Mouse (Mus musculus) ES-Bruce4 (cell line): ENCODE measurements around the gene Otud3. TPM values are rescaled to one million over a fixed set of nuclear protein-coding genes. Genes with fewer than 3 reads are reported as not detected.
A peak's percentile ranks its signal among the peaks of the same experiment; 100 is the strongest.

ENCODE experiments used
- H3K27ac ChIP-seq: 2 replicates; pipeline ENCODE4 v1.5.1; 2012; ENCODE audit warnings: low read length, inconsistent platforms; ENCODE audit not compliant: insufficient read depth
- H3K27me3 ChIP-seq: 2 replicates; pipeline ENCODE4 v1.6.1; 2012; ENCODE audit warnings: mild to moderate bottlenecking, low read length, inconsistent platforms; ENCODE audit not compliant: control insufficient read depth, poor library complexity, insufficient read depth, severe bottlenecking
- H3K36me3 ChIP-seq: 2 replicates; pipeline ENCODE4 v1.6.1; 2012; ENCODE audit warnings: inconsistent platforms, mild to moderate bottlenecking, low read length, moderate library complexity; ENCODE audit not compliant: control insufficient read depth, poor library complexity, insufficient read depth, severe bottlenecking
- H3K4me1 ChIP-seq: one replicate; pipeline ENCODE4 v1.8.1; 2011; ENCODE audit warnings: low read length; ENCODE audit not compliant: control insufficient read depth, insufficient read depth
- H3K4me3 ChIP-seq: 2 replicates; pipeline ENCODE4 v1.5.1; 2011; ENCODE audit warnings: low read depth, mild to moderate bottlenecking, low read length
- H3K9ac ChIP-seq: 2 replicates; pipeline ENCODE4 v1.6.1; 2012; ENCODE audit warnings: low read depth, mild to moderate bottlenecking, inconsistent platforms; ENCODE audit not compliant: poor library complexity, severe bottlenecking
- H3K9me3 ChIP-seq: replicated peaks from 2 replicates; pipeline ENCODE4 v1.6.1; 2012; ENCODE audit warnings: mild to moderate bottlenecking, low read length, inconsistent platforms; ENCODE audit not compliant: control insufficient read depth, poor library complexity, insufficient read depth, severe bottlenecking
- CTCF ChIP-seq: IDR thresholded peaks from one replicate; pipeline ENCODE4 v1.8.1; 2011; ENCODE audit warnings: low read depth, low read length
- EP300 ChIP-seq: IDR thresholded peaks from 2 replicates; pipeline ENCODE4 v1.6.1; 2011; ENCODE audit warnings: low read depth, low read length; ENCODE audit not compliant: insufficient read depth
- POLR2A ChIP-seq: IDR thresholded peaks from one replicate; pipeline ENCODE4 v1.8.1; 2011; ENCODE audit warnings: low read length; ENCODE audit not compliant: insufficient read depth
- polyA plus RNA-seq: library from polyadenylated mRNA; stranded (reverse); fragments of >200 nt; gene quantifications from 2 replicates; pipeline ENCODE4 v1.2.4, GENCODE M21; 2011; ENCODE audit warnings: low read depth; ENCODE audit not compliant: missing spikeins, insufficient read depth, insufficient read length

The Otud3 gene
- polyA plus RNA-seq, 1 experiment: 8.7 TPM

GRCm38 (mm10) chr4:138933862-138934261 is 20.1 kb upstream of the Otud3 start:
- H3K27me3 ChIP-seq: no peaks in the 10 kb centered on the region
- no peak overlapping the region for H3K27ac ChIP-seq
- no peak overlapping the region for H3K4me3 ChIP-seq
- TF ChIP-seq EP300: no peak
- TF ChIP-seq POLR2A: no peak
- no peak for TF ChIP-seq CTCF
- H3K9me3 ChIP-seq: no peaks in the 10 kb centered on the region
- H3K4me1 ChIP-seq: no peaks in the 10 kb centered on the region
- H3K9ac ChIP-seq: no peak overlapping the region
- no peaks in the 10 kb centered on the region for H3K36me3 ChIP-seq

DNA sequence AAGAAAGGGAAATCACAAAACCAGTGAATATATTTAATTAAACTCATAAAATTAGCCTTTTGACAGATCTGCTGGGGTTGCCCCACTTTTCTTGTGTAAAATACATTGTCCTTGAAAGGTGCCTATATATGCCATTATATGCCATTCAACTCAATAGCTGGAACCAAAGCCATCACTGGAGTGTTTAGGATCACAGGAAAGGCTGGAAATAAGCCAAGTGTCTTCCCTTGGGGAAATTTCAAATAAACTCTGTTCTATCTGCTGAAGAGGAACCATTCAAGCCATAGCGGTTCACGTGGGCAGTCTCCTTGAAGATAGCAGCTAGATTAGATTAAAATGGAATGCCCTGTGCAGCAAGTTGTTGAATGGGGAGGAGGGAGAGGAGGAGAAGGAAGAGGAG is 11.8 kb upstream of the Otud3 start:
- Histone ChIP-seq H3K9ac (no peak overlapping the region), H3K36me3 (no peaks in the 10 kb centered on the region), H3K4me1 (no peaks in the 10 kb centered on the region), H3K4me3 (no peak overlapping the region), H3K27ac (no peak overlapping the region), H3K9me3 (no peaks in the 10 kb centered on the region), H3K27me3 (no peaks in the 10 kb centered on the region)
- TF ChIP-seq EP300 (no peak), CTCF (no peak), POLR2A (no peak)

- H3K9me3 ChIP-seq: no peaks in the 10 kb centered on the region
- no peaks in the 10 kb centered on the region for H3K4me1 ChIP-seq
- H3K27ac ChIP-seq: no peak overlapping the region
- H3K9ac ChIP-seq: no peak overlapping the region
- peak overlapping the region; percentile 38 for H3K4me3 ChIP-seq
- TF ChIP-seq CTCF: peak; percentile 99
- TF ChIP-seq POLR2A: no peak
- TF ChIP-seq EP300: 0 out of 2 replicates have a peak, but pooled peaks have one; percentile 4
- H3K27me3 ChIP-seq: no peaks in the 10 kb centered on the region
- no peaks in the 10 kb centered on the region for H3K36me3 ChIP-seq
Observed at GRCm38 (mm10) chr4:138922131-138922459, 8.3 kb upstream of the Otud3 start.

DNA sequence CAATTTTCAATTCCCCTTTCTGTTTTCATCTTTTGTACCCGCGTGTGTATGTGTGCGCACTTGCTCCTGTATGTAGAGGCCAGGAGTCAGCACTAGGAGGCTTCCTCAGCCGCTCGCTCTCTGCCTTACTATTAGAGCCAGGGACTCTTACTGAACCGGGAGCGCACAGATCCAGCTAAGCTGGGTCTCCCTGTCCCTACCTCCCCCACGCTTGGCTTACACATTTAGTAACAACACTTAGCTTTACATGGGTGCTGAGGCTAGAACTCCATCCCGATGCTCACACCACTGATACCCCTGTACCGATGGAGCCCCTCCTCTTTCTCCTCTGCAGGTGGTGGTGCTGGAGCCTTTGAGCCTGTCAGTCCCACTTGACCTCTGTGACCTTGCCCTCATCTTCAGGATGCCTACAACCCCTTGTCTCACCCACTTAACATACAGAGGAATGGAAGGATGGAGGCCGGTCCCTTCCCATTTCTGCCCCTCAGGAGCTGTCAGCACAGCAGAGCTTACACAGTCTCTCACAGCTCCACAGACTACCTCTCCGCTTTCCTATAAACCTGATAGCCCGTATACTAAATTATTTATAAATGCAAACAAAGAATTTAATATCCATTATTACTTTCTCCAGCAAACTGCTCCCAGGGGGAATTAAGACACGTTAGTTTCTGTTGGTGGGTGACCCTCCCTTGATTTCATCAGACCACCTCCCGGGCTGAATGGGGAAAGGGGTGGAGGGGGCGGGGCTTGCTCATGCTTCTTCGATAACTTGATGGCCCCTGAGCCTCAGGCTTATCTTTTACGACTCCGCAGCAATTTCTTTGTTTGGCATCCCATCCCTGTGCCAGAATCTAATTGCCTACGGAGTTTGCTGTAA is 7.7 kb upstream of the Otud3 start:
- H3K27me3 ChIP-seq: no peaks in the 10 kb centered on the region
- TF ChIP-seq CTCF: no peak
- TF ChIP-seq EP300: no peak
- no peak for TF ChIP-seq POLR2A
- H3K9me3 ChIP-seq: no peaks in the 10 kb centered on the region
- no peaks in the 10 kb centered on the region for H3K4me1 ChIP-seq
- H3K36me3 ChIP-seq: no peaks in the 10 kb centered on the region
- H3K4me3 ChIP-seq: peak overlapping the region; percentile 38
- H3K27ac ChIP-seq: no peak overlapping the region
- H3K9ac ChIP-seq: no peak overlapping the region

GRCm38 (mm10) chr4:138917282-138917681 is 3.5 kb upstream of the Otud3 start:
- H3K27ac ChIP-seq: no peak overlapping the region
- no peaks in the 10 kb centered on the region for H3K27me3 ChIP-seq
- TF ChIP-seq POLR2A (no peak), CTCF (peak; percentile 40)
- no peak overlapping the region for H3K4me3 ChIP-seq
- H3K9me3 ChIP-seq: no peaks in the 10 kb centered on the region
- H3K4me1 ChIP-seq: no peaks in the 10 kb centered on the region
- H3K36me3 ChIP-seq: no peaks in the 10 kb centered on the region
- H3K9ac ChIP-seq: no peak overlapping the region

DNA sequence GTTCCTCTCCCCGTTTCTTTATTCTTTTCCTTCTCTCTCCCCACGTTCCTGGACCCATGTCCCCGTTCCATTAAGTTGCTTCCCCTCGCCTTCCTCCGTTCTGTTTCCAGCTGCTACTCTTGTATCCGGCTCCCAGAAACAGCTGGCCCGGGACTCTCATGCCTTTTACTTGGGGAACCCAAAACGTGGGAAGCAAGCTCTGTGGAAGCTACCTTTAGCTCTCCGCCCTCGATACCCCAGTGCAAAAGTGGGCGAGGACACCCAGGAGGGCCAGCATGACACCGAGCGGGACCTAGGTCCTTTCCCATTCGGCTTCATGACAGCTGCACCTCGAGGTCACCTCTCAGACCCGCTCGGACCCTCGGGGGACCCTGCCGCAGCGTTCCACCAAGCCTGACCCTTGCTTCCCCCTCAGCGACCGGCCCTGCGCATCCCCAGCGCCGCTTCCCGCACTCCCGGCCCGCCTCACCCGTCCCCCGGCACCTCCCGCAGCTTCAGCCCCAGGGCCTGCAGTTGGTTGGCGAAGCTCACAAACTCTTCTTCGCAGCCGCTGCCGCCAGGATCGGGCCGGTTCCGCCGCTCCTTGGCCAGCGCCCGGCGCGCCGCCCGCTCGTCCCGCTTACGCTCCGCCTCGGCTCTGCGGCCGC is 481 bp downstream of the Otud3 start:
- Histone ChIP-seq H3K9me3 (no peaks in the 10 kb centered on the region), H3K9ac (peak overlapping the region; percentile 86), H3K4me3 (peak overlapping the region; percentile 96), H3K27me3 (no peaks in the 10 kb centered on the region), H3K36me3 (no peaks in the 10 kb centered on the region), H3K4me1 (no peaks in the 10 kb centered on the region), H3K27ac (no peak overlapping the region)
- TF ChIP-seq POLR2A (no peak), CTCF (no peak), EP300 (no peak)
